Mouse (Mus musculus) hindlimb bud, embryonic 11.5 days (tissue): Measurements from ENCODE around the gene Adamts10.

ENCODE experiments used
- DNase-seq: peaks from one replicate; pipeline ENCODE4 v3.0.0-alpha.2; 2012; ENCODE audit warnings: low read depth, low spot score; ENCODE audit errors: extremely low spot score

The Adamts10 gene

DNA sequence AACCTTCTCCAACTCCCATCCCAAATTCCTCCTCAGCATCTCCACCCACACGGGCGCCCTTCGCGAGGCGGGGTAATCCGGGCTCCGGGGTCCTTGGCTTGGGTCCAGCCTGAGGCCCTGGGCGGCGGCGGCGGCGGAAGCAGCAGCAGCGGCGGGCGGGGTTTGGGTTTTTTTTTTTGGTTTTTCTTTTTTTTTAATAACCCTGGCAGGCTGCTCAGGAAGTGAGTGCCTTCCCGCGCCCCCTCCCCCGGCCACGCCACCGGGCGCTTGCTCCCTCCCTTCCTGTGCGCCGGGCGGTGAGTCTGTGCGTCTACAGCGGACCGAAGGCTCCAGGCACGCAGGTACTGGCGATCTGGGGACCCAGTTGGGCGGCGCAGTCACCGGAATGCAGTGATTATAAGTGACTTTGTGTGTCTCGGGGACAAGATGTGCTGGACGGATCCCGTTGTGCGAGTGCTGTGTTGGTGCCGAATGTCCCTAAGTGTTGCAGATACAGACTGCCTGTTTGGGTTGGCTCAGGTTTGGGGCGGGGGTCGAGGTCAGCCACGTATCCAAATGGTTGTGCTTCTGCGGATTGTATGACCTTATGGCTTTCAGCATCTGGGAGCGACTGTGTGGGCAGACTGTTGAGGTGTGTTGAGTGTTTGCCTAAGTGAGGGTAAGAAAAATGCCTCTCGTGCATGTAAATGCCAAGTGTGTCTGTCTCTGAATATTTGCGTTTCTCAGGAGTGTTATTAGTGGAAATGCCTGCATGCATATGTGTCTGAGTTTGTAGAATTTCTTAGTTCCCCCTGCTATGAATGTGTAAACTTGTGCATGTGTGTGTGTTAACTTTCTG lies at the start of gene Adamts10:
Gene Adamts10, plus strand, starts transcription at position 287 of the 838 bp plus-strand sequence.
- DNase-seq: no peak

GRCm38 (mm10) chr17:33484020-33484419 lies 40.0 kb upstream of the Adamts10 start:
- no peak for DNase-seq

DNA sequence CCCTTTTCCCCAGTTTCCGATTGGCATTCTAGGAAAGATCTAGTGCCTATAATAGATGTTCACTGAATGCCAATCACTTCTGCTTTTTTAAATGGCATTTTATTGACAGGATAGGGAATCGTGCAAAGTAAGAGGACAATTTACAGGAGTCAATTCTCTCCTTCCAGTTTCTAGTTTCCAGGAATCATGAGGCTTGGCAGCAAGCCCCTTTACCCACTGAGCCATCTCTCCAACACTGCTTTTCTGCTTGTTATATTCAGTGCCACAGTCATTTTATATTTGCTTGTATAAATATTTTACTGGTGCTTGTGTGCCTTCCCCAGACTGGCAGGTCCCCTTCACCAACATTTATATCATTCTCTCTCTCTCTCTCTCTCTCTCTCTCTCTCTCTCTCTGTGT lies 36.8 kb upstream of the Adamts10 start:
- no peak for DNase-seq

DNA sequence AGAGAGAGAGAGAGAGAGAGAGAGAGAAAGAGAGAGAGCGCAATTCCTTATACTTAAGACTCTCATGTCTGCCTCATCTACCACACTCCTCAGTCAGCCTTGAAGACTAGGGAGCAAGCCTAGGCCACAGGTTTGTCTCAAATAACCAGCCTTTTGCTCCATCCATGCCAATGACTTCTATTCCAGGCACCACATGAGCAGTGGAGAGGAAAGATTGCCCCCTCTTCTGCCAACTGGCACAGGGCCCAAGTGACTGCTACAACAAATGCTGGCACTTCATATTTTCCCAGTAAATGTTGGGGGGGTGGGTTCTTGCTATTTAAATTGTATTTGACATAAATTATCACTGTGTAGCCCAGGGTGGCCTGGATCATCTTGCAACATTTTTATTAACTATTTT lies 36.4 kb upstream of the Adamts10 start:
- no peak for DNase-seq

GRCm38 (mm10) chr17:33491371-33491770 lies 32.6 kb upstream of the Adamts10 start:
- DNase-seq: no peak

DNA sequence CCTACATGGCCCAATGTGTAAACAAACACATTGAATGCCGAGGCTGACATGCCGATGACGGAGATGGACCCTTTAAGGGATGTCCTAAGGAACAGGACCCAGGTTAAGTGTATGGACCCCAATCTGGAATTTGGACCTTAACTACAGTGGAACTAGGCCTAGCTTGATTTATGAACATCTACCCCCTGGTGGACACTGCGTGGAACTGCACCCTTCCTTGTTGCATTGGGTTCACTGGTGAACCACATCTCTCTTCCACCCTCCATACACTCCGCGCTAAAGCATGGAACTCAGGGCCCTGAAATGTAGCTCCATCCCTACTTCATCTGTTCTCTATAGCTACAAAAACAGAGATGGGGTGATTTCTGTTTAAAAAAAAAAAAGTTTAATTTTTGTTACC lies 30.9 kb upstream of the Adamts10 start:
- DNase-seq: peak; percentile 20

- DNase-seq: no peak
These were observed 29.4 kb upstream of the Adamts10 start for GRCm38 (mm10) chr17:33494586-33494985.

GRCm38 (mm10) chr17:33498918-33499317 lies 25.1 kb upstream of the Adamts10 start:
- no peak for DNase-seq

DNA sequence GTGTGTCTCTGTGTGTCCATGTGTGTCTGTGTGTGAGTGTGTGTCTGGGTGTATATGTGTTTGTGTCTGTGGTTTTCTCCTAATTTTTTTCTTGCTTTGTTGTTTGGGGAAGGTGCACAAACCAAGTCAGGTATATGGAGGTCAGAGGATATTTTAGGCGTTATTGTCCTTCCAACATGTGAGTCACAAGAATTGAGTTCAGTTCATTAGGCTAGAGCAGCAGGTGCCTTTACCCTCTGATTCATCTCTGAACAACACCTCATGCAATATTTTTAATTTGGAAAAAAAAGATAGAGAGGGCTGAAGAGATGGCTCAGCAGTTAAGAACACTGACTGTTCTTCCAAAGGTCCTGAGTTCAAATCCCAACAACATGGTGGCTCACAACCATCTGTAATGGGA lies 15.6 kb upstream of the Adamts10 start:
- no peak for DNase-seq

DNA sequence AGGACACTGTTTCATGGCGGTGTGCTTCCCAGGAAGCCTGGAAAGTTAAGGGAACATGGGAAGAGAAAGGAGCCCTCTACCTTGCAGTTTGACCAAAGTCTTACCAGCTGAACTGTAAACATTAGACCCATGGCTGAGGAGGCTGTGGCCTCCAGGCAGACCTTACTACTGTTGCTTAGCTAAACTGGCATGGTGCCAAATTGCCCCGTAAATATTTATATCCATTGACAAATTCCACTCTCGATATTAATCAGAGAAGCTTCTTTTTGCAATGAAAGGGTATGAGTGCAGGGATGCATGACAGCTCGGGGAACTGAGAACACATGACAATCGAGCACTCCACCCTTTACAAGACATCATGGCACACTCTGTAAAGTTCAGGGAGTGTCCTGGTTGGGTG lies 13.8 kb upstream of the Adamts10 start:
- DNase-seq: no peak

GRCm38 (mm10) chr17:33512441-33513415 lies 11.3 kb upstream of the Adamts10 start:
- DNase-seq: no peak

- DNase-seq: no peak
These were observed 10.1 kb upstream of the Adamts10 start for GRCm38 (mm10) chr17:33513874-33514273.

- no peak for DNase-seq
These were observed 3.6 kb upstream of the Adamts10 start for GRCm38 (mm10) chr17:33520366-33520765.

DNA sequence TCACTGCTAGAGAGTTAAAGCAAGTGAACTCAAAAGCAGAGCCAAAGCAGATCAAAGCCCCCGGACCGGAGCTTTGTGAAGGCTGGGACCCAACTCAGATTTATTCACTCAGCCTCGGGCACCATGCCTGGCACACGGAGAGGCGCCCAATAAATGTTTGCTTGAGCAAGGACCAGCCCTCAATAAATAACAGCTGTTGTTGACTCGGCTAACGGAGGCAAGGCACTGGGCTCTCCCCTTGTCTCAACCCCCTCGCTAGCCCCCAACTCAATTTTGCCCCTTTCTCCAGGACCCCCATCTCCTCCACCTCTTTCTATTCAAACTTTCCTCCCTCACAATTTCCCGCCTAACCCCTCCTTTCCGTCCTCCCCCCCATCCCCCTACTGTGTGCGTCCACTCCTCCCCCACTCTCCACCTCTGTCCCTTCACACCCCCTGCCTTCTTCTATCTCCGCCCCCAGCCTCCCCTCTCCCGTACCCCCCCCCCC lies 530 bp upstream of the Adamts10 start:
- no peak for DNase-seq

- DNase-seq: no peak
These were observed 886 bp downstream of the Adamts10 start for GRCm38 (mm10) chr17:33524806-33525373.

- no peak for DNase-seq
These were observed 2.5 kb downstream of the Adamts10 start for GRCm38 (mm10) chr17:33526506-33526905.

DNA sequence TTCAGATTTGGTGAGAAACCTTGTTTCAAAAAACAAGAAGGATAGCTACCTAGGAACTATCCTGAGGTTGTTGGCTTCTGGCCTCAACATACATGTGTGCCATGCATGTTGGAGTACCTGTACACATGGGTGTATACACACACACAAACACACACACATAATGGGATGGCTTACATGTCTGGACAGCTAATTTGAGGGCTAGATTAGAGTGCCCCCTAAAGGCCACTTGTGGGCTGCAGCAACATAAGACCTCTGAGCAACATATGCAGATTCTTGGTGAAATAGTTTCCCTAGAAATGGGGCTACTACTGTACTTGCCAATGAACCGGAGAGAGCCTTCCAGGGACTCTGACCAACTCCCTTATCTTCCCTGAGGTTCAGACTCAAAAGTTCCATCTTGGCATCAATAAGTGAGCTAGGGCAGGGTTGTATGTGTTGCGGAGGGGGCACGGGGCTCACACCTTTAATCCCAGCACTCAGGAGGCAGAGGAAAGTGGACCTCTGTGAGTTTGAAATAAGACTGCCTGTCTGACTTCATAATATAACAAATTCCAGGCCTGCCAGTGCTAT lies 15.2 kb downstream of the Adamts10 start:
- DNase-seq: no peak

GRCm38 (mm10) chr17:33539878-33540277 lies 15.9 kb downstream of the Adamts10 start:
- DNase-seq: no peak

DNA sequence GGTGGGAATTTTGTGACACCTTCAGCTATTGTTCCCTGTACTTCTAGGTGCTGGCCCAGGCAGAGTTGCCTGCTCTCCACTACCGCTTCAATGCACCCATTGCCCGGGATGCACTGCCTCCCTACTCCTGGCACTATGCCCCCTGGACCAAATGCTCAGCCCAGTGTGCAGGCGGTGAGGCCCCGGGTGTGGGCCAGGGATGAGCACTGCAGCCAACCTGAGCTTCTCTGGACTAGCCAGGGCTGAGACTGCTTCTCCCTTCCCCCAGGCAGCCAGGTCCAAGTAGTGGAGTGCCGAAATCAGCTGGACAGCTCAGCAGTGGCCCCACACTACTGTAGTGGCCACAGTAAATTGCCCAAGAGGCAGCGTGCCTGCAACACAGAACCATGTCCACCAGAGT lies 25.2 kb downstream of the Adamts10 start:
- DNase-seq: no peak

GRCm38 (mm10) chr17:33550388-33550787 lies 26.4 kb downstream of the Adamts10 start:
- DNase-seq: no peak

GRCm38 (mm10) chr17:33552113-33552512 lies 28.1 kb downstream of the Adamts10 start:
- no peak for DNase-seq
